Mouse (Mus musculus) liver, embryonic 13.5 days (tissue): ENCODE measurements around the gene Olfr806. TPM values are rescaled to one million over a fixed set of nuclear protein-coding genes. Genes with fewer than 3 reads are reported as not detected.

Experiments used
- ATAC-seq: fragments of 200-750 bp; cut with Nextera tagmentation; 2 replicates; pipeline ENCODE4 v1.8.0; 2017; ENCODE audit warnings: low read depth, mild to moderate bottlenecking, moderate number of reproducible peaks, moderate library complexity
- DNase-seq: peaks from one replicate; pipeline ENCODE4 v3.0.0; 2022
- H3K27ac ChIP-seq: fragments of 300-500 bp; sonication (generic); 2 replicates; pipeline ENCODE4 v1.5.1; 2015; ENCODE audit warnings: moderate library complexity, mild to moderate bottlenecking, inconsistent platforms
- H3K27me3 ChIP-seq: fragments of 300-500 bp; sonication (generic); 2 replicates; pipeline ENCODE4 v1.6.1; 2015; ENCODE audit warnings: mild to moderate bottlenecking, inconsistent platforms
- H3K36me3 ChIP-seq: fragments of 300-500 bp; sonication (generic); 2 replicates; pipeline ENCODE4 v1.6.1; 2015; ENCODE audit warnings: mild to moderate bottlenecking, inconsistent platforms
- H3K4me1 ChIP-seq: fragments of 300-500 bp; sonication (generic); replicated peaks from 2 replicates; pipeline ENCODE4 v1.6.1; 2015; ENCODE audit warnings: inconsistent platforms
- H3K4me2 ChIP-seq: fragments of 300-500 bp; sonication (generic); 2 replicates; pipeline ENCODE4 v1.6.1; 2015; ENCODE audit warnings: inconsistent platforms, mild to moderate bottlenecking, moderate library complexity
- H3K4me3 ChIP-seq: fragments of 300-500 bp; sonication (generic); replicated peaks from 2 replicates; pipeline ENCODE4 v1.5.1; 2015; ENCODE audit warnings: mild to moderate bottlenecking, inconsistent platforms
- H3K9ac ChIP-seq: fragments of 300-500 bp; sonication (generic); 2 replicates; pipeline ENCODE4 v1.6.1; 2015; ENCODE audit warnings: mild to moderate bottlenecking, inconsistent platforms
- H3K9me3 ChIP-seq: fragments of 300-500 bp; sonication (generic); replicated peaks from 2 replicates; pipeline ENCODE4 v1.6.1; 2016; ENCODE audit warnings: inconsistent platforms
- WGBS: fragments of 180-500 bp; shearing (Covaris S2); methylation state at CpG from one replicate; pipeline ENCODE4 v1.1.7; 2015; ENCODE audit not compliant: insufficient replicate concordance; 5-methylcytosine and 5-hydroxymethylcytosine counted together
- microRNA-seq: library from miRNA; unstranded; fragments of <30 nt; microRNA quantifications from one replicate; pipeline ENCODE4, GENCODE M21; 2016
- polyA plus RNA-seq: library from polyadenylated mRNA; unstranded; fragments of >200 nt; fragmentation: Nextera tagmentation; extraction: Ambion mirVana; gene quantifications from 2 replicates; pipeline ENCODE4 v1.2.1, GENCODE M21; 2015

The Olfr806 gene
- polyA plus RNA-seq, result not detected in 2 replicates

DNA sequence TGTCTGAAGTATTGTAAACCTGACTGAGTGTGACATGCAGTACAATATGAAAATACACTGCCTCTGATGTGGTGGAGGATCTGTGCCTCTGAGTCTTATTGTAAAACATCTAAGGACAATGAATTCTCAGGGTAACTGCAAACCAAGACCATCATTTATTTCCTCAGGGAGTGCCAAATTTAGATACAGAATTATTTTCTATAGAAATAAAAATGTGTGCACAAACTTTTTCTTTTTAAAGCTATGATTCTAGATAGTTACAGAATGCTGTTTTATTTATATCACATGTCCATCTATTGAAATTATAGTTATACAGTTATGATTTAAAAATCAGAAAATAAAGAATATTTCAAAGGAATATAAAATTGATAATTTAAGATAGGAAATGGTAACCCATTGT lies at the start of gene Olfr806:
TSS of gene Olfr806 (minus strand) at position 101 of the 400 bp plus-strand sequence.
- Histone ChIP-seq H3K4me2 (no peak within 1 kb of the TSS), H3K27me3 (no peaks in the 10 kb centered on the region), H3K27ac (no peak within 1 kb of the TSS), H3K36me3 (no peaks in the 10 kb centered on the region), H3K9me3 (no peaks in the 10 kb centered on the region; the same call in 1 of the 2 replicates), H3K9ac (no peak within 1 kb of the TSS), H3K4me1 (no peaks in the 10 kb centered on the region), H3K4me3 (no peak within 1 kb of the TSS)
- ATAC-seq, result no peak
- DNase-seq, result no peak

DNA sequence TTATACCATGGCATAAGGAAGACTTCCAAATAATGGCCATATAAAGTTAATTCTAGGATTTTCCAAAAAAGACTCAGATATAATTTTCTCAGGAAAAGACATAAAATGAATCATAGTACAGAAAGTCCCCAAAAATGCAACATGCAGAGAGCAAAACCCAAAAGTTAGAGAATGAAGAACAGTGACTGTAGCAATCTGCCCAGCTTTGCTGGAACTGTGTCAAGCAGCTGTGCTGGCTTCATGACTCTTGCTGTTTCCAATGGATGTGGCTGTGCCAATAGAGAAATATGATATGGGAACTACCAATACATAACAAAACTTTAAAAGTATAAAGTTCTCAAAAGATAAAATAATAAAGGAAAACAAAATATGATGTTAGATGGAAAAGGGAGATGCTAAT lies 36.4 kb upstream of the Olfr806 start:
- ATAC-seq, result no peak
- Histone ChIP-seq H3K4me3 (no peak overlapping the region), H3K4me2 (no peak overlapping the region), H3K9me3 (no peaks in the 10 kb centered on the region), H3K9ac (no peak overlapping the region), H3K27me3 (no peaks in the 10 kb centered on the region), H3K4me1 (no peaks in the 10 kb centered on the region), H3K27ac (no peak overlapping the region), H3K36me3 (no peaks in the 10 kb centered on the region)
- no peak for DNase-seq

DNA sequence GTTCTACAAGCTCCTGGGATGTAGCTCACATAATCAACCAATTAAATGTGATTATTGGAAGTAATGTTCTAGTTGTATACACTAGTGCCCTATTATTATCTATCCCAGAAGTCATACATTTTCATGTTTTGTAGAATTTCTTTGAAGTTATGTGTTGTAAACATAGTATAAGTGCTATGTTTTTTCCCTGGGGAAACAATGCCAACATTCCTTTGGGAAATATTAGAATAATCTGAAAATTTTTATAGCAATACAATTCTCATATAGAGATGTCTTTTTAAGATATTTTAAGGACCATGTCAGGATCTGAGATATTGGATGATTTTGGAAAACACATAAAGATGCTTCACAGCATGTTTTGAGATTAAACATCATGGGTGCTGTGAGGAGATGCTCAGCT lies 32.6 kb upstream of the Olfr806 start, which contains the start of gene Olfr809:
TSS of gene Olfr809 (plus strand) at position 301 of the 400 bp plus-strand sequence.
- Histone ChIP-seq H3K36me3 (no peaks in the 10 kb centered on the region), H3K9ac (no peak within 1 kb of the TSS), H3K9me3 (no peaks in the 10 kb centered on the region), H3K27ac (no peak within 1 kb of the TSS), H3K4me2 (no peak within 1 kb of the TSS), H3K4me3 (no peak within 1 kb of the TSS), H3K4me1 (no peaks in the 10 kb centered on the region), H3K27me3 (no peaks in the 10 kb centered on the region)
- ATAC-seq (no peak), DNase-seq (no peak)

DNA sequence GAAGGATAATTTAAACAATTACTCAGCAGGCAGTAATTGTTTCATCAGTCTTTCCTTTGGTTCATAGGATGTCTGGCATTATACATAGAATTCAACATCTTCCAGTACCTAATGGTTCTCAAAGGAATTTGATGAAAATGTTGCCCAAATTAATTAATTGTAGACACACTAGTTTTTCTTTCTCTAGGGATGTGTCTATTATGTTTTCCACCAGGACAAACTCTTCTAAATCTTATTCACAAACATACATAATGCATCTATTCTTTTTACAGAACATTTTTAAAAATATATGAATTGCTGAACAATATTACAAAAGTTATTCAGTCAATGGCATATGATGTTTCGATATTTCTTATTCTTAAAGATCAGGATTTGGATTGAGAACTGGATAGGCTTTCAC lies 23.5 kb upstream of the Olfr806 start, which contains the start of gene Olfr808:
TSS of gene Olfr808 (plus strand) at position 301 of the 400 bp plus-strand sequence.
- ATAC-seq, result no peak
- no peak within 1 kb of the TSS for H3K4me2 ChIP-seq
- H3K9me3 ChIP-seq, result no peaks in the 10 kb centered on the region

DNA sequence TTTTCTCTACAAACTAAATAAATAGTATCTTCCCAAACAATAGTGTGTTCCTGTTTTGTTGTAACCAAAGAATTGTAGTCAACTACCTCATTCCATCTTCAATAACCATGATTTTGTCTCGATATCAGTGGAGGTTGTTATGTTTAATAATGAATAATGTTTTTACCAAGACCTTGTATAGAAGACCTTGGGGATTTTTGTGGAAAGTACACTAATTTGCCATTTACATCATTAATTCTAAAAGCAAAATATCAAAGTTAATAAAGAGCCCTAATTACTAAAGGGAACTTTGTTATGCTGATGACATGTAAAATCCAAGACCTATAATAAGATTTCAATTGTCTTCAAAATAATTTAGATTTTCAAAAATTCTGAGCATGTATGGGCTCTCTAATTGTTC lies 16.0 kb upstream of the Olfr806 start, which contains the start of gene Olfr807:
TSS of gene Olfr807 (minus strand) at position 101 of the 400 bp plus-strand sequence.
- WGBS, result 57% methylated on average over 1 of the region's 1 CpGs

More for the DNA sequence above, 23.5 kb upstream of the Olfr806 start, which contains the start of gene Olfr808:
- WGBS, result 61% methylated on average over 1 of the region's 1 CpGs
- DNase-seq, result no peak
- Histone ChIP-seq H3K36me3 (no peaks in the 10 kb centered on the region), H3K4me1 (no peaks in the 10 kb centered on the region), H3K27me3 (no peaks in the 10 kb centered on the region), H3K27ac (no peak within 1 kb of the TSS), H3K9ac (no peak within 1 kb of the TSS), H3K4me3 (no peak within 1 kb of the TSS)

DNA sequence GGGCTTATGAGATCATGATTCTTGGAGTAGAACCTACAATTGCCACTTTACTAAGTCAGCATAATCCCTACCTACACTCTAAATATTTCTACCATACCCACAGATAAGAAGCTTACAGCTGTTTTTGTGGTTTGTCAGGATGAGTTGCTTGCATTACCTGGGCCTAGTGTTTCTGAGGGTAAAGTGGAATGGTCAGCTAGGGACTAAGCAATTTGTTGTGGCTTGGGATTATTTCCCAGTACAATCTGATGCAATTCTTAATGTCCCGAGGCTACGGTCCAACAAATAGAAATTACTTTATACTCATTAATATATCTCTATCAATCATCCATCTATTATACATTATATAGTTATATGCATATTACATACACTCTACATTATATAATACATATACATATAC lies 12.4 kb downstream of the Olfr806 start, which contains the start of gene Olfr805:
TSS of gene Olfr805 (minus strand) at position 101 of the 400 bp plus-strand sequence.
- no peaks in the 10 kb centered on the region for H3K4me1 ChIP-seq
- WGBS, result 69% methylated on average over 2 of the region's 2 CpGs
- no peak within 1 kb of the TSS for H3K4me2 ChIP-seq
- no peak within 1 kb of the TSS for H3K9ac ChIP-seq
- H3K4me3 ChIP-seq, result no peak within 1 kb of the TSS
- H3K9me3 ChIP-seq, result no peaks in the 10 kb centered on the region
- ATAC-seq (no peak), DNase-seq (no peak)
- H3K27ac ChIP-seq, result no peak within 1 kb of the TSS
- no peaks in the 10 kb centered on the region for H3K36me3 ChIP-seq
- H3K27me3 ChIP-seq, result no peaks in the 10 kb centered on the region

More for the DNA sequence above, 16.0 kb upstream of the Olfr806 start, which contains the start of gene Olfr807:
- no peaks in the 10 kb centered on the region for H3K36me3 ChIP-seq
- H3K27me3 ChIP-seq, result no peaks in the 10 kb centered on the region
- DNase-seq, result no peak
- H3K27ac ChIP-seq, result no peak within 1 kb of the TSS
- no peaks in the 10 kb centered on the region for H3K9me3 ChIP-seq
- H3K4me3 ChIP-seq, result no peak within 1 kb of the TSS
- ATAC-seq, result no peak
- H3K9ac ChIP-seq, result no peak within 1 kb of the TSS
- no peak within 1 kb of the TSS for H3K4me2 ChIP-seq
- no peaks in the 10 kb centered on the region for H3K4me1 ChIP-seq

DNA sequence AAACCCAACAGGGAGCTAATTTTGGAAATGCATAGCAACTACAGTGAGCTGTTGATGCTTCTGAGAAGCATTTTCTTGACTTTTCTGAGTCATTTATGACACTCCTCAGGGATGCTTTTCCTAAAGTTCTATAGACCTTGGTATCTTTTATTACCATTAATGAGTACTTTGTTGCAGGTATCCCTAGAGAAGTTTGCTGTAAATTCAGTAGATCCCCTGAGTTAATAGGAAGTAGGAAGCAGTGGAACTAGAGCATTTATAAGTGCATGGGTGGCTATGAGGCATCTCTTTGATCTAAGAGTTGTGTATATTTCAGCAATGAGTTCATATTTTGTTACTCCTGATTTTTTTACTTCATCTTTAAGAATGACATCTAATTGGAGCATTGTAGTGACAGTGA lies 38.8 kb downstream of the Olfr806 start, which contains the start of gene Olfr804:
TSS of gene Olfr804 (plus strand) at position 301 of the 400 bp plus-strand sequence.
- Histone ChIP-seq H3K4me2 (no peak within 1 kb of the TSS), H3K9me3 (no peaks in the 10 kb centered on the region), H3K9ac (no peak within 1 kb of the TSS), H3K27me3 (no peaks in the 10 kb centered on the region), H3K36me3 (no peaks in the 10 kb centered on the region), H3K4me1 (no peaks in the 10 kb centered on the region), H3K4me3 (no peak within 1 kb of the TSS), H3K27ac (no peak within 1 kb of the TSS)
- DNase-seq, result no peak
- ATAC-seq, result no peak

DNA sequence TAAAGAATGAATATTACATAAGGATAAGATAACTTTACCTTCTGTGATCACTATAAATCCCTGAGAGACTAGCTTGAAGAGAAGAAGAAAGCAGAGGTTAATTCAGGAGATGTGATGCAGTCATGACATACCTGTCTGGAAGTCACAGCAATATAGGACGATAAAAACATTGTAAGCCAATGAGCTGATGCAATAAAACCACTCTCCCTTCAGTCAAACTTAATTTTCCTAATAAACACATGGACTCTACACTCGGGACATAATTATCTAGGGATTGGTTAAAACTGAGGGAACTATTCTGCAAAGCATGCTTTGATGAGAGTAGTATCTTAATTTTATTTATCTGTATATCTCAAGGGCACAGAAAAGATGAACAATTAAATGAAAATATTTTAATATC lies 47.5 kb downstream of the Olfr806 start, which contains the start of gene Olfr803:
TSS of gene Olfr803 (minus strand) at position 101 of the 400 bp plus-strand sequence.
- WGBS, result 58% methylated on average over 2 of the region's 2 CpGs
- H3K36me3 ChIP-seq, result no peaks in the 10 kb centered on the region
- no peak within 1 kb of the TSS for H3K4me3 ChIP-seq

DNA sequence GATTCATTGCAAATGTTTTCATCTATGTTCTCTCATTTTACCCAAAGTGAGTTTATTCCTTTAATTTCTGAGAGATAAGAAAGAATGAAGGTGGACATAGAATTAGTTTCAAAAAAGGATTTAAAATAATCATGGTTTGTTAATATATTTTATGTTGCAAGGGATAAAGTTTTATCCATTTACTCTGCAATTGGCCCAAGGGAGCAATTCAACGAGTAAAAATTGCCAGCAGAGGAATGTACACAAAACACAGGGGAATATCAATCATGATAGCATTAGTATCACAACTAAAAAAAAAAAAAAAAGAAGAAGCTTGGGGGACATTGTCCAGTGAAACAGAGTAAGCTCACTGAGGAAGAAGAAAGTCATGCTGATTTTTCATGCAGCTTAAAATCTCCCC lies 53.7 kb downstream of the Olfr806 start, which contains the start of gene Olfr802:
TSS of gene Olfr802 (minus strand) at position 101 of the 400 bp plus-strand sequence.
- DNase-seq, result no peak
- WGBS, result 42% methylated on average over 1 of the region's 1 CpGs
- Histone ChIP-seq H3K4me2 (no peak within 1 kb of the TSS), H3K36me3 (no peaks in the 10 kb centered on the region), H3K27me3 (no peaks in the 10 kb centered on the region), H3K4me1 (no peaks in the 10 kb centered on the region), H3K27ac (no peak within 1 kb of the TSS), H3K9ac (no peak within 1 kb of the TSS), H3K4me3 (no peak within 1 kb of the TSS), H3K9me3 (no peaks in the 10 kb centered on the region)
- no peak for ATAC-seq

More for the DNA sequence above, 47.5 kb downstream of the Olfr806 start, which contains the start of gene Olfr803:
- no peaks in the 10 kb centered on the region for H3K27me3 ChIP-seq
- H3K4me1 ChIP-seq, result no peaks in the 10 kb centered on the region
- no peak for DNase-seq
- ATAC-seq, result no peak
- no peak within 1 kb of the TSS for H3K9ac ChIP-seq
- H3K9me3 ChIP-seq, result no peaks in the 10 kb centered on the region
- H3K4me2 ChIP-seq, result no peak within 1 kb of the TSS
- H3K27ac ChIP-seq, result no peak within 1 kb of the TSS

Small RNAs within 50 kb of the gene (microRNA-seq; reads per million reads assigned to microRNA genes)
- gene Gm24485, result not detected

Other genes with a start within 250 kb of the Olfr806 start
- gene Olfr790, start 243.4 kb downstream of the Olfr806 start, polyA plus RNA-seq, result not detected in 2 replicates
- not detected in 2 replicates for gene Olfr791, start 220.1 kb downstream of the Olfr806 start, polyA plus RNA-seq
- gene Olfr792, start 202.8 kb downstream of the Olfr806 start, polyA plus RNA-seq, result not detected in 2 replicates
- gene Olfr794, start 174.3 kb downstream of the Olfr806 start, polyA plus RNA-seq, result not detected in 2 replicates
- not detected in 2 replicates for gene Olfr796, start 129.4 kb downstream of the Olfr806 start, polyA plus RNA-seq
- not detected in 2 replicates for gene Olfr798, start 114.0 kb downstream of the Olfr806 start, polyA plus RNA-seq
- not detected in 2 replicates for gene Olfr799, start 104.4 kb downstream of the Olfr806 start, polyA plus RNA-seq
- gene Olfr800, start 84.2 kb downstream of the Olfr806 start, polyA plus RNA-seq, result not detected in 2 replicates
- gene Olfr801, start 68.1 kb downstream of the Olfr806 start, polyA plus RNA-seq, result not detected in 2 replicates
- not detected in 2 replicates for gene Olfr802, start 53.8 kb downstream of the Olfr806 start, polyA plus RNA-seq
- gene Olfr803, start 47.6 kb downstream of the Olfr806 start, polyA plus RNA-seq, result not detected in 2 replicates
- not detected in 2 replicates for gene Olfr804, start 38.7 kb downstream of the Olfr806 start, polyA plus RNA-seq
- gene Olfr805, start 12.5 kb downstream of the Olfr806 start, polyA plus RNA-seq, result not detected in 2 replicates
- not detected in 2 replicates for gene Olfr807, start 15.9 kb upstream of the Olfr806 start, polyA plus RNA-seq
- not detected in 2 replicates for gene Olfr808, start 23.6 kb upstream of the Olfr806 start, polyA plus RNA-seq
- gene Olfr809, start 32.7 kb upstream of the Olfr806 start, polyA plus RNA-seq, result not detected in 2 replicates
- gene Olfr810, start 53.0 kb upstream of the Olfr806 start, polyA plus RNA-seq, result not detected in 2 replicates
- not detected in 2 replicates for gene Olfr811, start 62.5 kb upstream of the Olfr806 start, polyA plus RNA-seq
- gene Olfr812, start 104.2 kb upstream of the Olfr806 start, polyA plus RNA-seq, result not detected in 2 replicates
- not detected in 2 replicates for gene Olfr813, start 113.4 kb upstream of the Olfr806 start, polyA plus RNA-seq
- gene Olfr814, start 137.9 kb upstream of the Olfr806 start, polyA plus RNA-seq, result not detected in 2 replicates
- gene Olfr815, start 163.9 kb upstream of the Olfr806 start, polyA plus RNA-seq, result not detected in 2 replicates
- gene Olfr816, start 173.7 kb upstream of the Olfr806 start, polyA plus RNA-seq, result not detected in 2 replicates
- not detected in 2 replicates for gene Olfr818, start 207.2 kb upstream of the Olfr806 start, polyA plus RNA-seq
- not detected in 2 replicates for gene Olfr819, start 225.3 kb upstream of the Olfr806 start, polyA plus RNA-seq
- gene Olfr247, start 234.2 kb upstream of the Olfr806 start, polyA plus RNA-seq, result not detected in 2 replicates
- gene Gm10310, start 243.1 kb upstream of the Olfr806 start, polyA plus RNA-seq, result not detected in 2 replicates